Mouse (Mus musculus): ENCODE results near the gene Lpp. TPM values are rescaled to one million over a fixed set of nuclear protein-coding genes. Genes with fewer than 3 reads are reported as not detected.
"Not testable (repeated sequence)": the region's sequence is repeated elsewhere in the genome, so short reads cannot be mapped to it uniquely, and the experiment has no call there.

Gene Lpp
- total RNA-seq, 4 experiments from 2014 or later: 54.0 to 80.8 (median 65.0) TPM

GRCm38 (mm10) chr16:25016261-25016836 lies 623.0 kb downstream of the Lpp start:
- peak; percentile 18 for DNase-seq

GRCm38 (mm10) chr16:25017046-25017445 lies 623.7 kb downstream of the Lpp start:
- DNase-seq: no peak

GRCm38 (mm10) chr16:25021743-25022359 lies 628.5 kb downstream of the Lpp start:
- not testable (repeated sequence) for DNase-seq

GRCm38 (mm10) chr16:25024591-25024990 lies 631.3 kb downstream of the Lpp start:
- DNase-seq: no peak

GRCm38 (mm10) chr16:25026191-25026590 lies 632.9 kb downstream of the Lpp start:
- DNase-seq: no peak

GRCm38 (mm10) chr16:25029548-25029947 lies 636.2 kb downstream of the Lpp start:
- no peak for DNase-seq

GRCm38 (mm10) chr16:25037361-25037760 lies 644.1 kb downstream of the Lpp start:
- DNase-seq: no peak

- no peak for DNase-seq
These were observed 645.2 kb downstream of the Lpp start for GRCm38 (mm10) chr16:25038529-25038928.

- no peak for DNase-seq
These were observed 646.6 kb downstream of the Lpp start for GRCm38 (mm10) chr16:25039904-25040303.

- DNase-seq: no peak
These were observed 647.9 kb downstream of the Lpp start for GRCm38 (mm10) chr16:25041165-25041564.

- no peak for DNase-seq
These were observed 648.7 kb downstream of the Lpp start for GRCm38 (mm10) chr16:25041855-25042529.

Small RNA genes lying within 50 kb of the gene (microRNA-seq; reads per million reads assigned to microRNA genes)
- 1,910 to 3,224 reads per million in 2 experiments for gene Mir28a

Measured in adrenal gland, adult 8-10 months (tissue).